Mouse (Mus musculus) liver (tissue): ENCODE results near the gene Avpr1b.
A peak's percentile ranks its signal among the peaks of the same experiment; 100 is the strongest.
"Not testable (repeated sequence)": the region's sequence is repeated elsewhere in the genome, so short reads cannot be mapped to it uniquely, and the experiment has no call there.

Experiments
- DNase-seq: peaks from one replicate; pipeline ENCODE4 v3.0.0-alpha.2; 2020; ENCODE audit warnings: mixed read lengths

Avpr1b gene

DNA sequence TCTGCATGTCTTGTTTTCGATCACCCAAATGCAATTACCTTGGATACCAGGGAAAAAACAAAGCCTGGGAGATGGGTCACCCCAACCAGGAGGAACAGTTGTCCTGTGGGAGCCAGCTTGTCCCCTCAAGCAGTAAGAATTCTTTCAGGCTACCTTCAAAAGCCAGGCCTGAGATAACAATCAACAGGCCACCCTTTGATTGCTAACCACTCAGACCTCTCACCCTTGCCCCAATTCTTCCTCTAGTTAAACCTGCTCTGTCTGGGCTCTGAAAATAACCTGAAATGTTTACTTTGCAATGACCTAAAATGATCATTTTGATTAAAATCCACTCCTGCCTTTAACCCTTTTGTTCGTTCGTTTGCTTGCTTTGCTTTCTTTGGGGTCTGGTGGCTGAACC lies 24.6 kb downstream of the Avpr1b start:
- no peak for DNase-seq

DNA sequence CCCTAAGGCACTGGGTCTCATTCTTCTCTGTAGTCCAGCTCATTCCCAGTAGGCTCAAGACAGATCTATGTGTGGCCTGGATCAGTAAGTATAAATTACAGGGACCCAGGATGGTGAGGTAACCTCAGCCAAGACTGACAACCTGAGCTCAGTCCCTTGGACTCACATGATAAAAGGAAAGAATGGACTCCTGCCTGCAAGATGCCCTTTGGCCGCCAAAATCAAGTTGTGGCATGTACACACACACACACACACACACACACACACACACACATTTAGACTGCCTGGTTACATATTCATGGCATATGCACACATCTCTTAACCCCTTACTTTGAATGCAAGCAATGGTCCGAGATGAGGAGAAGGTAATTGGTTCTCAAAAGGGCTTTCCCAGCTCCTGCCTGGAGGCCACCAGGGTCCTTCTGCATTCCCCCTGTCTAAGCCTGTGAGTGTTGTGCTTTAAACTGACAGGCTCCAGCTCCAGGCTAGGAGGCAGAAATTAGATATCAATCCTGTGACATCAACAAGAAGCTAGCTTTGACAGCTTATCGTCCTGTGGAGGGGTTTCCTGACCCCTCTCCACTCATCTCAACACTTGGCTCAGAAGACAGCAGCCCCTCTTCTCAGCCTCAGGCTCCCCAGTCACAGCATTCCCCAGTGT lies 25.3 kb downstream of the Avpr1b start:
- no peak for DNase-seq

DNA sequence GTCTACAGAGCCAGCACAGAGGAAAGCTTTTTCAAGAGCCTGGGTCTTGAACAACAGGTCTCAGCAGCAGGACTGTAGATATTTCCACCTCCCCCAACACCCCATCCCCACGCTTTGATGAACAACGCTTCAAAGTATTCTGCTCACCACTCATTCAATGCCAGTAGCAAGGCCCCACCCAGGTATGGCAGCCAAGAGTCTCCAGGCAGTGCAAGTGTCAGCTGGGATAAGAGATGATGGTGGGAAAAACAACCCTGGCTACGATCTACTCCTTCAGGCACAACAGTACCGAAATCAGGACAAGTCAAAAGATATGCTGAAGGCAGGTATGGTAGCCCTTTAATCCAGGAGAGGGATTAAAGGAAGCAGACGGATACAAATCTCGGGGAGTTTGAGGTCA lies 27.2 kb downstream of the Avpr1b start:
- no peak for DNase-seq

DNA sequence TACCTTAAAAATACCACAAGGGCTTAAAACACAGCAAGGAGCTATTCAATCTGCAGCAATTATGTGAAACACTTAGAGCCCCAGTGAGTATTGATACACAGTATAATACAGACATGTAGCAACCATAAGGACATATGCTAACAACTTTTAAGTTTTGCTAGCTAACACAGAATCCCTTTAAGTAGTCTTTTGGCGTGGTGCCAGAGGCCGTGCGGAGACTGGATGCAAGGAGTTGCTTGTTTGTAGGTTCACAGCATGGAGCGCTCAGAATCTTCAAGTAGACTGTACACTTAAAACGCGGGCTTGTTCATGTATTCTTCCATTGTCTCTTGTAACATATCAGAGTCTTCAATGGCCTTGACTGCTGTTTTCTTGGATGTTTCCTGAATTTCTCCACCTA lies 33.2 kb downstream of the Avpr1b start:
- not testable (repeated sequence) for DNase-seq

DNA sequence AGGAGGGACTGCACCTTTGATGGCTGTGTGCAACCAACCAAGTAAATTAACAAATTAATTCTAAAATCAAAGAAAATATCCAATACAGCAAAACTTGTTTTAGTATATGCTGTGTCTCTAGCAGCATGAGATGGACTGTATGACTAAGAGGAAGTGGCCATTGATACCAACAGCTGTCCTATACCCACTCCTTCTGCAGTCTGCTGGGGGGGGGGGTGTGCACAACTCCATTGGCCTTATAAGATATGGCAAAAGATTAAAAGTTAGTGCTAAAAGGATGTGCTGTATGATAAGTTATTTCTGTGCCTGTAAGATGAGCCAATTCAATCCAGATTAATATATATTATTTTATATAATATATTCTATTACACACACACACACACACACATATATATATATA lies 35.5 kb downstream of the Avpr1b start:
- no peak for DNase-seq

DNA sequence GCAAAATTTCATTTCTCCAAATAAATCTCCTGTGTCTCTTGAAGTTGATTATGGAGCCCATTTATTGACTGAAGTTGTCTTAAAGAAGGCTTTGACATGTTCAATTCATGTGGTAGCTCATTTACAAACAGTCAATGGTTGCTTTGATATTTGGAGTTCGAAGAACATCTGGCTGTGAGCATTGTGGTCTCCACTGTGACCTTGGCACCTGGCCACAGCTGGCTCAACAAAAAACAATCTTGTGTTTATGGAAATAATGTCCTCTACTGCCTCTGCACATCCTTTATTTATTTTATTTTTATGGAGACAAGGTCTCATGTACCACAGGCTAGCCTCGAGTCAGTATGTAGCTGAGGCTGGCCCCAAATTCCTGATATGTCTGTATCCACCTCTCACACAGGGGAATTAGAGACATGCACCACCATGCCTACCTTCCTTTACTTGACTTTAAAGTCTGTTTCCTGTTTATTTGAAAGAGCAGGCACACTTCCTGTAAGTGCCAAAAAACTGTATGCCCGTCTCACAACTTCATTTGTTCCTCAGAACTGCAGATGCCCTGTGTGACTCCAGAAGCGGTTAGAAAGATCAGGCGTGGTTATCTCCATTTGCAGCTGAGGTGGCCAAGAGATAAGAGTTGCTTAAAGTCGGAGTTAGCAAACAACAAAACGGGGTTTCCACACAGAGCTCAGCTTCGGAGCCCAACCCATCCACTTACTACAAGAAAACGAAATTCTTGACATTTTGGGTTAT lies 38.9 kb downstream of the Avpr1b start, which contains the start of gene Ctse:
Gene Ctse, plus strand, starts transcription at position 516 of the 750 bp plus-strand sequence.
- peak; percentile 78 for DNase-seq

DNA sequence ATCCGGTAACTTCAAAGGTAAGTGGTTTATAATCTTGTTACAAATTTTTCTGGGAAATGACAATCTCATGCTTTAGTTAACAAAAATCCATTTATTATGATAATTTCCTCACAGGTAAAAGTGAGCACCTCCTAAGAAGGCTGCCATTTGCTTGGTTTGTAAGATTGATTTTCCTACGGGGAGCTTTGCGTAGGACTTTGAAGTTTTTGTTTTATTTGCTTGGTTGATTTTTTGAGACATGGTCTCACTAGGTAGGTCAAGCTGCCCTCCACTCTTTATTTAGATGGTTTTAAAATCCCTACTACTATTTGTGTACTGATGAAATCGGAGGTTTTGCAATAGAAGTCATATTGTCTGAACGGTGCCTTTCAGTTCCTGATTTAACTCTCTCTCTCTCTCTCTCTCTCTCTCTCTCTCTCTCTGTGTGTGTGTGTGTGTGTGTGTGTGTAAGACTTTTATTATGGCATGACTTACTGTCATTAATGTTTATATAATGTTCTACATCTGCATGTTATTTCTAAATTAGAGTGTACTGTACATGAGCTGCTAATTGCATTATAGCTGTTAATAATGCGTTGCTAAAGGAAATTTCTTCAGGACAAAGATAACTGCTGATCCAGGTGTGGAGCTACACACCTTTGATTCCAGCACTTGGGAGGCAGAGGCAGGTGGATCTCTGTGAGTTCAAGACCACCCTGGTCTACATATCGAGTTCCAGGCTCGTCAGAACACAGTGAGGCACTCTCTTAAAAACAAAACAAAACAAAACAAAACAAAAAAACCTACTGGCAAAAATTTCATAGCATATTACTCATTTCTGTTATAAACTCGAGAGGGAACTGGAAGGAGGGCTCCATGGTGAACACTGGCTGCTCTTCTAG lies 39.7 kb downstream of the Avpr1b start:
- no peak for DNase-seq

DNA sequence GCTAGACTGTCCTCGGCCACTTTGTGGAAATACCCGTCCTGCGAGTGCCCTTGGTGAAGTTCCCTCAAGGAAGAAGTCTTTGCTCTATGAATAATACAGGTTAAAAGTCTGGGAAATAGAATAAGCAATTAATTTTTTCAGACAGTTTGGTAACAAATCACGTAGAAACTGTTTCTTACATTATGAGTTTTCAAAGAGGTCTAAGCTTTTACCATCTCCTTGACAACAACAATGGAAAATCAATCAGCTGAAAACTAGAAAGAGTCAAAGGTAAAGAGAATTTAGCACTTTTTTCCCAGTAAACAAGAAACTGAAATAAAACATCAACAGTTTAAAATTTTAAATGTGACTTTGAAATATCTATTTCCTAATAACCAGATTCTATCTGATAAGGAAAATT lies 41.0 kb downstream of the Avpr1b start:
- no peak for DNase-seq

DNA sequence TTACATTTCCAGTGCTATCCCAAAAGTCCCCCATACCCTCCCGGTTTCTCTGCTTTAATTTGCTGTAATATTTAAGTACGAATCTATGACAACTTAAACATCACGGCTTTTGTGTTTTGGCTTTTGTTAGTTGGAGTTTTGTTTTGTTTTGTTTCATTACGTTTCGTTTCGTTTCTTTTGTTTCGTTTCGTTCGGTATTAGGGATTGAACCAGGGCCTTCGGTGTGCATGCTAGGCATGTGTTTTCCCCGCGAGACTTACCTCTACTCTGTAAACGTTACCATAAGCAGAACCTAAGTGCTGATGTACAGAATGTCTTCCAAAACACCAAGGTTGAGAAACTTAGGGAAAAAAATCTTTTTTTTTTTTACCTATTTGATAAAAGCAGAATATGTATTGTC lies 42.5 kb downstream of the Avpr1b start:
- no peak for DNase-seq

DNA sequence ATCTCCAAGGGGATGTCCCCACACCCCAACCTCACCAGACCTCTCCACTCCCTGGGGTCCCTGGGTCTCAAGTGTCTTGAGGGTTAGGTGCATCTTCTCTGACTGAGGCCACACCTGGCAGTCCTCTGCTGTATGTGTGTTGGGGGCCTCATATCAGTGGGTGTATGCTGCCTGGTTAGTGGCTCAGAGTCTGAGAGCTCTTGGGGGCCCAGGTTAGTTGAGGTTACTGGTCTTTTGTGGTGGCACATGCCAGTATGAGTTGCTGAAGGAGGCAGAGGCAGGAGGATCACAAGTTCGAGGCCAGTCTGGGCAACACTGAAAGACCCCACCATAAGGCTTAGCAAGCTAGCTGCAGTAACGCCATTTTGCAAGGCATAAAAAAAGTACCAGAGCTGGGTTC lies 43.2 kb downstream of the Avpr1b start:
- no peak for DNase-seq

DNA sequence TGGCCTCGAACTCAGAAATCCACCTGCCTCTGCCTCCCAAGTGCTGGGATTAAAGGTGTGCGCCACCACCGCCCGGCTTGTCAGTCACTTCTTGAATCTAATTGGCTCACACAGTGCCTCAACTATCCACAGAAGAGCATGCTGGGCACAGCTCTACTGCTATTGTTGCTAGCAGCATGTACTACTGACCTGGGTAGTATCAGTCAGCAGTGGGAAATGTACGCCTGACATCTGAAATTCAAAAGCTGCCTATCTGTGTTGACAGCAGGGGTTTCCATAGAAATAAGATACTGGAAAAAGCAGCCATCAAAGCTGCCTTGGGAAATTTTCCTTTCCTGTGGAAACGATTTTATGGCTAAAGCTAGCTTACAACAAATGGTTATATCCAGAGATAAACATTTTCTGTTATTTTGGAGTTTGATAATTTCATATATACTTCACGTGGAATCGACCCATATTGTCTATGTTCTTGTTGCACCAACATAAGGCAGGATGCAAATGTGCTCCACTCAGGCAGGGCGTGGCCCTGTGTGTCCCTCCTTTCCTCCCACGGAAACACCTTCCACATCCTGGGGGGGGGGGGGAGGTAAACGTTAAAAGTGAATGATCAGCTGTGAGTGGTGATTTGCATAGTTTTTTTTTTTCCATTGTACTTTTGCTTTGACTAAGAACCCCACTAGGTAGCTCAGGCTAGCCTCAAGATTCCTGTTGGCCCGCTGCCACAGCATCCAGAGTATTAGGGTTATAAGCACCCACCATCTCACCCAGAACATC lies 53.8 kb downstream of the Avpr1b start:
- no peak for DNase-seq

DNA sequence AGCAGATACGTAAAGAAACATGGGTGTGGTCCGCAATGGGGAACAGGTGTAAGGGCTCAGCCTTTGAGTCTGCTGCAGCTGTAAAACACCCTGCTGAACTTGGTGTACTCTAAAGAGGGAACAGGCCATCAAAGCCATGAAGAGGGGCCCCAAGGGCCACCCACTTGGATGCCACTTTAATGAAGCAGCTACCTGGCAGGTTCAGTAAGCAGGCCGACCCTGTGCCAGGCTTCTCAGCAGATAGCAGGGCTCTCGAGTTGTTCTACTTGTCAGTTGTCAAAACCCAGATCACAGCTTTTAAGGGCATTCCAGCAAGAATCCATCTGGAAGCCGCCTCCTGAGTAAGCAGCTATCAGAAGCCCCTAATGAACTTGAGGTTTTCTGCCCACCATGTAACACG lies 56.6 kb downstream of the Avpr1b start:
- DNase-seq = no peak

DNA sequence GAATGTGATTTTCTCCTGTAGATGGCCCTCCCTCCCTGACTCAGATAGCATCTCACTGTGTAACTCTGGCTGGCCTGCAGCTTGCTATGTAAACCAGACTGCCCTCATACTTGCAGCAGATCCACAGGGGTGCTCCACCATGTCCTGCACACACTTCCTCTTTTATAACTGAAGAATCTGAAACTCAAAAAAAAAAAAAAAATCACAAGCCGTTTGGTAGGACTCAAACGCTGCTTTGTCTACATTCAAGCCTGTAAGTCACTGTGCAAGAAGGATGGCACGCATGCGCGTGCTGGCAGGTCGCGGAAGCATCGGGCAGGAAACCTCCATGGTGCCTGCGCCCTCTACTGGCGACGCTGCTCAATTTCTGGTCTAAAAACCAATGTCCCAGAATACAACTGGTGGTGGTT lies 58.9 kb downstream of the Avpr1b start:
- DNase-seq = peak; percentile 91

DNA sequence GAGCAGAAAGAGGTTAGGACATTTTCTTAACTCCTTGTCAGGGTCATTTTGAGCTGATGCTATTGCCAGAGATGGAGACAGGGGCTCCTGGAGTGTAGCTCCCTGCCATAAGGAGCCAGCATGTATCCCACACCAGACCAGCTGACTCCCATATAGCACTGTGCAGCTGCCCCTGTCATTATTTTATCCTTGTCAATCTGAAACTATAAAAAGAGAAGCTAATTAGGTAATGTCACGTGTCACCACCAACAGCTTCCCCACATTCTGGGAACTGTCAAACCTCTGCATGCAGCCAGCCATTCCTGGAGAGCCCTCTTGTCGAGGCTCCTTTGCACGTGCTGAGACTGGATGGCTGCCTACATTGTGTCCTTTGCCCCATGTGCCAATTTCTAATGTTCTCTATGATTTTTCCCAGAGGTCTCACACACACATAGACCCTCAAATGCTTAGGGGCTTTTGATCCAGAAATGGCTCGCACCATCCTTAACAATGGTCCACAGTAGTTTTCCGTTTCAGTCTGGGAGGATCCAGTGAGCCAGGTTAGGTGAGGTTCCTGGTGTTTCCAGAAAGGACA lies 60.6 kb downstream of the Avpr1b start:
- no peak for DNase-seq

DNA sequence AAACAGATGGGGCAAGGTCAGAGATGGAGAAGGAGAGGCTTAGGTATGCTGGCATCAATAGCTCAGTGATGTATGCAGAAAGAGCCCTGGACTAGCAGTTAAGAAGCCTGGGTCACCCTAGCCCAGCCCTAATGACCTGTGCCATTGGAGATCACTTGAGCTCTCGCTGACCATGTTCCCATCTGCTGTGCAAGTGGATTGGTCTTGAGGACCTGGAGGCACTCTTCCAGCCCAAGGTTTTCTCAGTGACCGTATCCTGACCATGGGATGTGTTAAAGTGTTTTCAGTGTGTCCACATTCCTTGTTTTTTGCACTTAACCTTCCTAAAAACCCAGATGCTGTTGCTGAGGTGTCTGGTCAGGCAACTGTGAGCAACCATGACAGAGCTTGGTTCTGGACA lies 61.2 kb downstream of the Avpr1b start:
- no peak for DNase-seq

DNA sequence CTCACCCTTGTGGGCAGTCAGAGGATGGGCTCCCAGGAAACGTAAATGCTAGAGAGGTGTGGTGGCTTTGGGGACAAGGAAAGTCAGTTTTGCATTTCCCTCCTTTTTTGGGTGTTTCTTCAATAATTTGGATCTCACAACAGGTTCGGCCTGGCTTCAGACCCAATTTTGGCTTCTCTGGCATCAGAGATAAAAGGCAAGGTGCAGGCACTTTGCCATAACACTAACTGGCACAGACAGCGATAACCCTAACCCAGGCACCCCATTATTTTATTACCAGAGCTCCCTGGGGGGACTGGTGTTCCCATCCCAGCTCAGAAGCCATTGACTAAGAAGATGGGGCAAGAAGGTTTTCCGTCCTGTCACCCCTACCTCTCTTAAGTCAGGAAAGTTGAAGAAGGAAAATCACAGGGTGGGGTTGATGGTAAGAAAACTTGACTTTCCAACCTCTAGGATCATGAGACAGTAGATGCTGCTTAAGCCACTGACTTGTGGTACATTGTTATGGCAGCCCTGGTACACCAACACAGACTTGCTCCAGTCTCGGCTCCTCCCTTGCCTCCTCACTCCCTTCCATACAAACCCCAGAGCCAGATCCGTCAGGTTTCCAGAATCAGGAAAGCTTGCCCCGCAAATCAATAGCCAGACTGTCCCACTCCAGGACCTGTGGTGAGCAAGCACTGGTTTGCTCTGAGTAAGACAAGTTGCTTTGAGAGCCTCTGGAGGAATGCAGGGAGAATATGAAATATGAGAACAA lies 61.9 kb downstream of the Avpr1b start:
- no peak for DNase-seq
